Mouse (Mus musculus): Measurements from ENCODE around the gene Ildr1.

Ildr1 gene

DNA sequence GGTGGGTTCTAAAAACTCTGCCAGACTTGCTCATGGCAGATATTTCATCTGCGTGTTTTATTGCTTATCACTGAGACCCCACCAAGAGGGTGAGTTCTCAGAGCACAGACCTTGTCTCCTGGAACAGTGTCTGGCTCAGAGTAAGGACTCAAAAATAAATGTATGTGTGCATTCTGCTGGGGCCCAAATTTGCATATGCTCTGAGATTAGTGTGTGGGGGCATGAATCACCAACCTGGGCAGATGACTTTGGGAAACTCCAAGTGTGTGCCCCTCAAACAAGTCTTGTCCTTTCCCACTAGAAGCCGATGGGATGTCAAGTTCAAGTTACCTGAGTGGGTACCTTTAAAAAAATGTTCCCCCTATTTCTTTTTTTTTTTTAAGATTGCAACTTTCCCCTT lies 6.7 kb downstream of the Ildr1 start:
- no peak for DNase-seq (ENCODE audit: low read depth, low spot score)

DNA sequence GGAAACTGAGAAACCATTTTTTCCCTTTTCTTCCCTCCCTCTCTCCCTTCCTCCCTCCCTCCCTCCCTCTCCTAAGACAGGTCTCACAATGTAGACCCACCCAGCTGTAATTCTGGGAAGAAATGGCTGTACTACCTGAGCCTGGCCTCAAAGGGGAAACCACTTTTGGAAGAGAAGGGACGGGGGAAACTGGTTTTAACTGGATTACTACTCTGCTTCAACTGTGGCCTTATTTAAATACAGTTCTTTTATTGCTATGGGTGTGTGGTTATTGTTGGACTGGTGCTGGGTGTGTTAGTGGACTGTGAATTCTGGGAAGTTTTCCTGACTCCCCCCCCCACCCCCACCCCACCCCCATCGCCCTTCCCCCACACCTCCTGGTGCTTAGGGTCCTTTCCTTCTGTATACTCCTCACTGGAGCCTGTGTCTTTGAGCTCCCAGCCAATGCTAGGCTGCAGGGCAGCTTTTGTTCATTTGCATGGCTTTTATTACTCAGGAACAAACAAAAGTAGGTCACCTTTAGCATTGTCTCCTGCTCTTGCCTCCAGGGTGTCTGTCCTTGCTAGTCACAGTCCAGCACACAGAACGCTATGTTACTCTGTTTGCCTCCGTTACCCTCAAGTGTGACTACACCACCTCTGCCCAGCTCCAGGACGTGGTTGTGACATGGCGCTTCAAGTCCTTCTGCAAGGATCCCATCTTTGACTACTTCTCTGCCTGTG lies 14.1 kb downstream of the Ildr1 start:
- peak; percentile 96 for DNase-seq (ENCODE audit: low read depth, low spot score)

DNA sequence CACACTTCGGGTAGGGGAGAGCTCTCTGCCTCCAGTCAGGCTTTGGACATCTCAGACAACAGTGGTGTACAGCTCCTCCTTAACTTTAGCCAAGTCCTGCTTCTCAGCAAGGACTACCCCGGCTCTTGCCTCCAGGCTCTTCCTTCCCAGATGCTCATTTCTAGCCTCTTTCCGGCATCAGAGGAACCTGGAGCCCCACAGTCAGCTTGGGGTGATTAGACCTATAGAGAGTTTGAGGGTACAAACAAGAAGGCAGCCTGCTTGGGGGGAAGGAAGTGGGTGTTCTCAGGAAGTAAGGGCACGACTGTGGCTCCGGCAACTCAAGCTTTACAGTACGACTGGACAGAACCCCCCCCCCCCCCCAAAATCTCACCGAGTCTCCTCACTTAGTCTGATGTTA lies 15.0 kb downstream of the Ildr1 start:
- DNase-seq (ENCODE audit: low read depth, low spot score) = peak; percentile 30

DNA sequence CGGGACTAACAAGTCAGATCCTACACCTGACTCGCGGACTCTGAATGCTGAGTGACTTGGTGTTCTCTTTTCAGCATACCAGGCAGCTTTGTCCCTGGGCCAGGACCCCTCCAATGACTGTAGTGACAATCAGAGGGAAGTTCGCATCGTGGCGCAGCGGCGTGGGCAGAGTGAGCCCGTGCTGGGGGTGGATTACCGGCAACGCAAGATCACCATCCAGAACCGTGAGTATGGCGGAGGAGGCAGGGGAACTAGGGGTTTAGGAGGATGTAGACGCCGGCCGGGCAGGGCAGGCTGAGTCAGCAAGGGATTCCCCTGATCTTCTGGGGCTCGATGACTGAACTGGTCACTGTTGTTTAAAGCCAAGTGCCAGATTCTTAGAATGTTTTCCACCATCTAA lies 15.6 kb downstream of the Ildr1 start:
- no peak for DNase-seq (ENCODE audit: low read depth, low spot score)

DNA sequence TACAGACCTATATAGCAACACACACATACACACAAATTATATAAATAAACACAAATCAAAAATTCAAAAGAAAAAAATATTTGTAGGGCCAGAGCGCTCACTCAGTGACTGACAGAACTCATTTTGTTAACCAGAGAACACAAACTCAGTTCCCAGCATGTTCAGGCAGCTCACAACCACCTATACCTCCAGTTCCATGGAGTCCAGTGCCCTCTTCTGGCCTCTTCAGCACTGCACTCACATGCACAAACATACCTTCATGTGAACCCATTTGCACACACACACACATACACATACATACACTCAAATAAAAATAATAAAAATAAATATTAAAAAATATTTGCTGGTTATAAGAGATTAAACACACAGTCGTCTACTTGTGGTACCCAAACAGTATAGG lies 17.0 kb downstream of the Ildr1 start:
- DNase-seq (ENCODE audit: low read depth, low spot score) = peak; percentile 78

GRCm38 (mm10) chr16:36711760-36712159 lies 18.0 kb downstream of the Ildr1 start:
- DNase-seq (ENCODE audit: low read depth, low spot score) = no peak

GRCm38 (mm10) chr16:36717481-36717880 lies 23.7 kb downstream of the Ildr1 start:
- DNase-seq (ENCODE audit: low read depth, low spot score) = no peak

DNA sequence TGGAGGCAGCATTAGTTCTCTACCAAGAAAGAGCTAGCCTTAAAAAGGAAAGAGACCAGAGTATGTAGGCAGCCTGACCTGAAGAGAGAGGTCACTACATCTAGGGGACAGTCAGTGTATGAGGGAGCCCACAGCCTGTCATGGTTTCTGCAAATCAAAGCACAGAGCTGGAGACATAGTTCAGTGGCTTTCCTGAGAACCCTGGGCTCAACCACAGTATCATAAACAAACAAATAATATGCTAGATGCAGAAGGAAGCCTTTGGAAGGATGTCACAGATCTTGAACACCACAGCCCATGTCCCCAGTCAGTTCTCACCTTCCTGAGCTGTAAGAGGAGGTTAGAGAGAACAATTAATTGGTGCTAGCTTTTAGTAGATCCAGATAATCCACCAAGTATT lies 24.9 kb downstream of the Ildr1 start:
- no peak for DNase-seq (ENCODE audit: low read depth, low spot score)

GRCm38 (mm10) chr16:36720194-36721055 lies 26.6 kb downstream of the Ildr1 start:
- DNase-seq (ENCODE audit: low read depth, low spot score) = peak; percentile 50

- no peak for DNase-seq (ENCODE audit: low read depth, low spot score)
These were observed 29.0 kb downstream of the Ildr1 start for GRCm38 (mm10) chr16:36722739-36723138.

GRCm38 (mm10) chr16:36723880-36724443 lies 30.2 kb downstream of the Ildr1 start:
- DNase-seq (ENCODE audit: low read depth, low spot score) = no peak

- DNase-seq (ENCODE audit: low read depth, low spot score) = no peak
These were observed 35.2 kb downstream of the Ildr1 start for GRCm38 (mm10) chr16:36728959-36729358.

DNA sequence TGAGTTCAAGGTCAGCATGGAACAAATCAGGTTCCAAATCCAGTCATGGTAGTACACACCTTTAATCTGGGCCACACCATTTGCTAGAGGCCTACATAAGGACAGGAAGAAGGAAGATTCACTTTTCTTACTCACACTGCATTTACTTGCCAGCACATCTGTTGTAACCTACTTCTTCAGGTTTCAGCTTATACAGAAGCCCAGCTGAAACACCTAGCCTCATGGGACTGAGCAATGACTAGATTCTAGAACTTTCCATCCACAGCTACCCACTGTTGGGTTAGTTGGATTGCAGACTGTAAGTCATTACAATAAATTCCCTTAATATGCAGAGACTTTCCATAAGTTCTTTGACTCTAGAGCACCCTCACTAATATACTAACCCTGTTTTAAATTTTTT lies 38.8 kb downstream of the Ildr1 start:
- DNase-seq (ENCODE audit: low read depth, low spot score) = no peak

GRCm38 (mm10) chr16:36733827-36734226 lies 40.0 kb downstream of the Ildr1 start:
- DNase-seq (ENCODE audit: low read depth, low spot score) = no peak

GRCm38 (mm10) chr16:36735421-36735820 lies 41.6 kb downstream of the Ildr1 start:
- no peak for DNase-seq (ENCODE audit: low read depth, low spot score)

GRCm38 (mm10) chr16:36739404-36739930 lies 45.7 kb downstream of the Ildr1 start:
- no peak for DNase-seq (ENCODE audit: low read depth, low spot score)

DNA sequence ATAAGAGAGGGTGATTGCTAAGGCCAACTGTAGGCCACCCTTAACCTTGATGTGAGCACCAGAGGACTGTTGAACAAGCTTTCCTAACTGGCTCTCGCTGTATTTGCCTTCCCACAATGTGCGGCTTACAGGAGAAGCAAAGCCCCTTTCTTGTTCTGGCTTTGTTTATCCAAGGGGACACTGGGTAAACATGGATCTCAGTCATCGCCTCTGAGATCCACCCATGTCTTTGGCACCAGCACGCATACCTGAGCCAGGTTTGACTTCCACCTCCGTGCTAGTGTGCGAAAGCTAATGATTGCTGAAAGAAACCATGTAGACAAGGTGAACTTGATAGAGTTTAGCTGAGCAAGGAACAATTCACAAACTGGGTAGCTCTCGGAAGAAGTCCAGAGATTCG lies 49.8 kb downstream of the Ildr1 start:
- DNase-seq (ENCODE audit: low read depth, low spot score) = no peak

GRCm38 (mm10) chr16:36747068-36747467 lies 53.3 kb downstream of the Ildr1 start:
- DNase-seq (ENCODE audit: low read depth, low spot score) = peak; percentile 56

DNA sequence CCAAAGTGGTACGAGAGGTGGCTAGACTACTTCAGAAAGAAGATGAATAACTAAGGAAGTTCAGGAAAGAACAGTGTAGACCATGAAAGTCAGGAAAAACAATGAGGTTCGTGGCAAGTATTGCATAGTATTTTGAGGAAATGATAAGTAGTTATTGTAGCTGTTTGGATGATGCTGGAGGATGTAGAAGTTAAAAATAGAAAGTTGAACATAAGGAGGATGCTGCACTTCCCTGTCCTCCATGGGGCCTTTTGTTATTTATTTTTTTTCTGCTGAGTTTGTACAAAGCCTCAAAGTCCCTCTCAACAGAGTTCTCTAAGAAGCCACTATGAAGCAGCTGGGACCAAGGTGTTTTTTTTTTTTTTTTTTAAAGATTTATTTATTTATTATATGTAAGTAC lies 54.0 kb downstream of the Ildr1 start:
- no peak for DNase-seq (ENCODE audit: low read depth, low spot score)

DNA sequence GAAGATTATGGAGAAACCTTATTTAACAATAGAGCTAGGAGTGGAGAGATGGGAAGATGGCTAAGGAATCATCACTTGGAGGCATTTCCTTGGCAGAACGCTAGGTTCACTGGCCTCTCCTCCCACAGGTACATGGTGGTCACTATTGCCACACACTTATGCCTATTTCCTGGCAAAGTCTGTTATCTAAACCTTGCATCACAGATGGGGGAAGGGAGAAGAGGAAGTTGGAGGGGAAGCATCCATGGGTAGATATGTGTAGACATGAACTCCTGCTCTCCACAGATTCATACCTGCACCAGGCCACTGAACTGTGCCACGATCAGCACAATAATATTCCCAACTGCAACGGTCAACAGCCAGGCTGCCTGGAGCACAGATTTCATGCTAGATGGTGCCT lies 58.2 kb downstream of the Ildr1 start:
- no peak for DNase-seq (ENCODE audit: low read depth, low spot score)

DNA sequence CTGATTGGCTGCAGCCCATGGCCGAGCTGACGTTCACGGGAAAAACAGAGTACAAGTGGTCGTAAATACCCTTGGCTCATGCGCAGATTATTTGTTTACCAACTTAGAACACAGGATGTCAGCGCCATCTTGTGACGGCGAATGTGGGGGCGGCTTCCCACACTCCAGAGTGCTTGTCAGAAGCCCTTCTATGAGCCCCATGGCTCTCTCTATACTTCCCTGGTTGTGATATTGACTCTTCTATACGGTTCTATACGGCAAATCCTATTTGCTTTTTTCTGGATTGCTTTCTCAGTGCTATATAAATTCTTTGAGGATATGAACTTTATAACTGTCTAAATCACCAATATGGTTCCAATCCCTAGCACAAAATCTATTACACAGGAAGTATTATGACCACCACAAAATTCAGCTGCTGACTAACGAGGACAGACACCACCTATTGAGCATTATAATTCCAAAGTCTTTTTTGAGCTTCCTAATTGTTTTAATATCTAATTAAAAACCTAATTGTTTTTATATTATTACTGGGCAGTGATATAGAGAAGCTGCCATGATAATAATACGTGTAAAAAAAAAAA lies 76.5 kb downstream of the Ildr1 start:
- peak; percentile 53 for DNase-seq (ENCODE audit: low read depth, low spot score)

DNA sequence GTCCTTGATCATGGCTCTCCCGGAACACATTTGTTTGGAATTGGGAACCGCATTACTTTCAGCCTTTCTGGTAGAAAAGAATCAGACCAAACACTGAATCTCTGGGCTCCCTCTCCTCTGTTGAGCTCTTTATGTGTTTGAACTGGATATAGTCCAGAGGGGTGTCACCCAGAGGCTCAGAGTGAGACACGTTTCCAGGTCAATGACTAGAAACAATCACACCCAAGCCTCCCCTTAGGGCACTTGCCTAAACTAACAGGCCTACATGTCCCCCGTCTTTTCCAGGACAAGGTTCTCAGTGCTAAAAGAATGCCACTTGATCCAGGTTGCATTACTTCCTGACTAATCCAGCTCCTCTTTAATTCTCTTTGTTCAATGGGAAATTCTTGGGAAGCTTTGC lies 77.1 kb downstream of the Ildr1 start:
- DNase-seq (ENCODE audit: low read depth, low spot score) = no peak
